Mouse (Mus musculus) forebrain, postnatal 0 days (tissue): ENCODE measurements around the gene Sntg2. TPM values are rescaled to one million over a fixed set of nuclear protein-coding genes. Genes with fewer than 3 reads are reported as not detected.

Experiments
- ATAC-seq: fragments of 200-750 bp; cut with Nextera tagmentation; 2 replicates; pipeline ENCODE4 v1.8.0; 2017; ENCODE audit warnings: mild to moderate bottlenecking, moderate library complexity
- DNase-seq: peaks from one replicate; pipeline ENCODE4 v3.0.0-alpha.2; 2015
- H3K27ac ChIP-seq: fragments of 300-500 bp; sonication (generic); 2 replicates; pipeline ENCODE4 v1.5.1; 2014; ENCODE audit warnings: low read depth, mild to moderate bottlenecking, antibody characterized with exemption, low read length, moderate library complexity, mixed read lengths
- H3K27me3 ChIP-seq: fragments of 300-500 bp; sonication (generic); 2 replicates; pipeline ENCODE4 v1.6.1; 2014; ENCODE audit warnings: mild to moderate bottlenecking, low read length, mixed read lengths; ENCODE audit not compliant: insufficient read depth
- H3K36me3 ChIP-seq: fragments of 300-500 bp; sonication (generic); 2 replicates; pipeline ENCODE4 v1.6.1; 2014; ENCODE audit warnings: mild to moderate bottlenecking, moderate library complexity; ENCODE audit not compliant: insufficient read depth
- H3K4me1 ChIP-seq: fragments of 300-500 bp; sonication (generic); 2 replicates; pipeline ENCODE4 v1.6.1; 2014; ENCODE audit warnings: antibody characterized with exemption; ENCODE audit not compliant: insufficient read depth
- H3K4me2 ChIP-seq: fragments of 300-500 bp; sonication (generic); 2 replicates; pipeline ENCODE4 v1.6.1; 2014; ENCODE audit warnings: low read depth, mild to moderate bottlenecking, moderate library complexity
- H3K4me3 ChIP-seq: fragments of 300-500 bp; sonication (generic); 2 replicates; pipeline ENCODE4 v1.5.1; 2014; ENCODE audit warnings: low read depth, low read length, mixed read lengths
- H3K9ac ChIP-seq: fragments of 300-500 bp; sonication (generic); 2 replicates; pipeline ENCODE4 v1.6.1; 2014; ENCODE audit warnings: mild to moderate bottlenecking
- H3K9me3 ChIP-seq: fragments of 300-500 bp; sonication (generic); 2 replicates; pipeline ENCODE4 v1.6.1; 2016; ENCODE audit warnings: low read length
- CTCF ChIP-seq: sonication (generic); IDR thresholded peaks from 2 replicates; pipeline ENCODE4 v1.5.1; 2016; ENCODE audit warnings: antibody characterized with exemption, control low read depth, low read depth
- WGBS: fragments of 180-500 bp; shearing (Covaris S2); extraction: QIAGEN DNeasy Blood & Tissue Kit; methylation state at CpG from one replicate; pipeline ENCODE4 v1.1.7; 2014; 5-methylcytosine and 5-hydroxymethylcytosine counted together
- polyA plus RNA-seq: library from polyadenylated mRNA; unstranded; fragments of >200 nt; fragmentation: Nextera tagmentation; extraction: Ambion mirVana; gene quantifications from 2 replicates; pipeline ENCODE4 v1.2.1, GENCODE M21; 2015
- total RNA-seq: library from RNA; depleted of rRNA; stranded (reverse); fragments of >200 nt; gene quantifications from 2 replicates; pipeline ENCODE4 v1.2.3, GENCODE M21; 2014

Sntg2 gene
- total and polyA plus RNA-seq, 2 experiments from 2014 or later = 4.6 to 7.1 TPM

DNA sequence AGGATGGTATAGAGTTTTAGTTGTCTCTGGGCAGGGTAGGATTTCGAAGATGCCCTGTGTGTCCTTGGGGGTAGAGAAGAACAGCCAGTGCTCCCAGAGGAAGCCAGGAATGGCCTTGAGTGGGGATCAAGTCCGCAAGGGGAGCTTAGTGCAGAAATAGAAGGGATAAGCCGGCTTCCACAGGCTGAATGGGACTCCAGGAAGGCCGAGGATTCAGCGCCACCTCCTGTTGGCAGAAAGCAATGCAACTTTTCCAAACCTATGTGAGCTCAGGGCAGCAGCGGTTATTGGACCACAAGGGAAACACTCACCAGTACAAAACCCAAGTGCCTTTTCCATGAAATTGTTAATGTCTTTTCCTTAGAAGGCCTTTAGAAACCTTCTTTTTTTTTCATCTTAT lies 3.4 kb downstream of the Sntg2 start:
- TF ChIP-seq CTCF = peak; percentile 95
- ATAC-seq (peak; percentile 73), DNase-seq (peak; percentile 90)
- no peak overlapping the region for H3K4me3 ChIP-seq
- no peaks in the 10 kb centered on the region for H3K9me3 ChIP-seq
- WGBS = 6% methylated on average over 6 of the region's 6 CpGs
- H3K36me3 ChIP-seq = no peaks in the 10 kb centered on the region
- no peaks in the 10 kb centered on the region for H3K27me3 ChIP-seq
- no peak overlapping the region for H3K4me2 ChIP-seq
- 0 out of 2 replicates have a peak, but pooled peaks cover 5% of the 10 kb centered on the region for H3K4me1 ChIP-seq
- no peak overlapping the region for H3K27ac ChIP-seq
- H3K9ac ChIP-seq = no peak overlapping the region

DNA sequence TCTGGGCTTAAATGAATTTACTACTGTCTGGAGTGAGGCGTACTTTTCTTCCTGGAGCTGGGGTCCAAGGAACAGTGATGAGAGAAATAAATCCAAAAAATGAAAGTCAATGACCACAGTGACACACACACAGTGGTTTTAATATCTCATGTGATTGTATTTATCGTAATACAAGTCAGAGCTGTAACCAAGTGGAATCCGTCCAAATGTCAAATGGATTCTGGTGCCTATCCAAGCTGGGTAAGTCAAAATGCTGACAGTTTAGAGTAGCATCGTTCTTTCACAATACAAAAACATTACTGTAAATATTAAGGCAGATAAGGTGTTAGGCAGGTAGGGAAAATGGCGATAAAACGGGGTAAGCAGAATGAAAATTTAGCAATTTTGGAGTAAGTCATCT lies 4.0 kb downstream of the Sntg2 start:
- Histone ChIP-seq H3K36me3 (no peaks in the 10 kb centered on the region), H3K4me2 (no peak overlapping the region), H3K4me1 (0 out of 2 replicates have a peak, but pooled peaks cover 5% of the 10 kb centered on the region), H3K9ac (no peak overlapping the region), H3K27ac (no peak overlapping the region), H3K4me3 (no peak overlapping the region), H3K9me3 (no peaks in the 10 kb centered on the region), H3K27me3 (no peaks in the 10 kb centered on the region)
- ATAC-seq = no peak
- no peak for DNase-seq
- TF ChIP-seq CTCF = no peak
- 68% methylated on average over 6 of the region's 6 CpGs for WGBS

DNA sequence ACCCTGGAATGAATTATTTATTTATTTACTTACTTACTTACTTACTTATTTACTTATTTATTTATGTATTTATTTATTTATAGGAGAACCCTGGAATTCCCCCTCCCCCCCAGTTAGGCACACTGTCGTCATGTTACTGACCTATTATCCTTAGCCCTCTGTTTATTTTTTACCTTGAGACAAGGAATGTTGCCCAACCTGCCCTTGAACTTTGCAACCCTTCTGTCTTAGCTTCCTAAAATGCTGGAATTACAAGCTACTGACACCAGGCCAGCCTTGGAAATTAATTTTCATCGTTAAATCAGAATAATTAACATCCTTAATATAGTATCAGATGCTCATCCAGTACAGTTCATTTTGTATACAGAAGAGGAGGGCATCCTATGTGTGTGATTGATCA lies 10.9 kb downstream of the Sntg2 start:
- no peak overlapping the region for H3K27ac ChIP-seq
- H3K9me3 ChIP-seq = no peaks in the 10 kb centered on the region
- no peak for TF ChIP-seq CTCF
- 79% methylated on average over 2 of the region's 2 CpGs for WGBS
- no peak overlapping the region for H3K9ac ChIP-seq
- H3K4me1 ChIP-seq = no peaks in the 10 kb centered on the region
- no peak overlapping the region for H3K4me2 ChIP-seq
- no peak overlapping the region for H3K4me3 ChIP-seq
- ATAC-seq (no peak), DNase-seq (no peak)
- H3K36me3 ChIP-seq = no peaks in the 10 kb centered on the region
- no peaks in the 10 kb centered on the region for H3K27me3 ChIP-seq

DNA sequence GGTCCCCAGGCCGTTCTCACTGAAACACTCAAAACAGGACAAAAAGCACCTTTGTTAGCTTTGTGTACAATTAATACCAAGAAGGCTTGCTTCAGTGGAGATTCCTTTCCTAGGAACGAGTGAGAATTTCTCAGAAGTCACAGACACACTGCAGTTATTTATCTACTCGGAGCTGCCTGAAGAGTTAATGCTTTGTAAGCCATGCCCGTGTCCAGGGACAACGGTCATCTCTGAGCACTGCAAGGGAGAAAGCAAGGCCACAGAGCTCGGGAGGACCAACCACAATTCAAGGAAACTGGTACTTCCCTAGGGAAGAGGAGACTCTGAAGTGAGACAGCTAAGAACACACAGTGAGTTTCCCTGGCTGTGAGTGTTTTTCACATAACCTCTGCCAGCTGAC lies 15.5 kb downstream of the Sntg2 start:
- Histone ChIP-seq H3K4me1 (no peaks in the 10 kb centered on the region), H3K4me3 (no peak overlapping the region), H3K9ac (no peak overlapping the region), H3K36me3 (no peaks in the 10 kb centered on the region), H3K27me3 (no peaks in the 10 kb centered on the region), H3K4me2 (no peak overlapping the region), H3K9me3 (no peaks in the 10 kb centered on the region), H3K27ac (no peak overlapping the region)
- no peak for TF ChIP-seq CTCF
- ATAC-seq (no peak), DNase-seq (no peak)
- WGBS = 49% methylated on average over 6 of the region's 6 CpGs

DNA sequence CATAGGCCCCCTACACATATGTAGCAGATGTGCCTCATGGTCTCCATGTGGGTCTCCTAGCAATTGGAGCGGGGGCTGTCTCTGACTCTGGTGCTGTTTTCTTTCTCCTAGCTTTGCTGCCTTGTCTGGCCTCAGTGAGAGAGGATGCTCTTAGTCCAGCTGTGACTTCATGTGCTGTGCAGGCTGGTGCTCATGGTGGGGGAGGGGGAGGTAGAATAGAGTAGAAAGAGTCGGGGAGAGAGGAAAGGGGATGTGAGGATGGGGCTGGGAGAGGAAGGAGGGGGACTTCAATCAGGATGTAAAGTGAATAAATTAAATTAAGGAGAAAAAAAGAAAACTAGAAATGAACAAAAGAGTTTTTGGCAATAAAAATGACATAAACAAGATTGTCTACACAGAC lies 20.8 kb downstream of the Sntg2 start:
- 61% methylated on average over 2 of the region's 2 CpGs for WGBS
- no peak for ATAC-seq
- Histone ChIP-seq H3K4me3 (no peak overlapping the region), H3K9me3 (no peaks in the 10 kb centered on the region), H3K4me1 (no peaks in the 10 kb centered on the region), H3K9ac (no peak overlapping the region), H3K36me3 (no peaks in the 10 kb centered on the region), H3K27ac (no peak overlapping the region), H3K4me2 (no peak overlapping the region), H3K27me3 (no peaks in the 10 kb centered on the region)
- DNase-seq = no peak
- no peak for TF ChIP-seq CTCF

DNA sequence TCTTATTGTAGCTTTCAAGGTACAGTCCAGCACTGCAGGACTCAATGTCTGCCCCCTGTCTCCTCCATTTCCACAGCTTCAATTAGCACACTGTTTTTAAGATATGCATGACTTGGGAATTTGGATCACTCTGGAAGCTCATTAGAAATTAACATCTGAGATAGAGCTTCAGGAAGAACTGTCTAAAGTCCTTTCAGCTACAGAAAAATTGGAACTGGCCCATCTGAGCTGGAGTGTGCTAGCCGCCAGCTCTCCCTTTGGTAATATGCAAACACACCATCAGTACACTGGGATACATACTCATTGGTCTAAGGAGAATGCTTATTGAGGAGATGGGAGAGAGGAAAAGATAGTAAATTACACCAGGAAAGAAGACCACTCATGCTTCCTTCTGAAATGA lies 25.1 kb downstream of the Sntg2 start:
- DNase-seq (no peak), ATAC-seq (no peak)
- H3K9ac ChIP-seq = no peak overlapping the region
- no peaks in the 10 kb centered on the region for H3K36me3 ChIP-seq
- no peak for TF ChIP-seq CTCF
- no peaks in the 10 kb centered on the region for H3K4me1 ChIP-seq
- H3K9me3 ChIP-seq = no peaks in the 10 kb centered on the region
- no peak overlapping the region for H3K4me2 ChIP-seq
- WGBS = 46% methylated on average over 1 of the region's 1 CpGs
- H3K4me3 ChIP-seq = no peak overlapping the region
- H3K27ac ChIP-seq = no peak overlapping the region
- no peaks in the 10 kb centered on the region for H3K27me3 ChIP-seq

DNA sequence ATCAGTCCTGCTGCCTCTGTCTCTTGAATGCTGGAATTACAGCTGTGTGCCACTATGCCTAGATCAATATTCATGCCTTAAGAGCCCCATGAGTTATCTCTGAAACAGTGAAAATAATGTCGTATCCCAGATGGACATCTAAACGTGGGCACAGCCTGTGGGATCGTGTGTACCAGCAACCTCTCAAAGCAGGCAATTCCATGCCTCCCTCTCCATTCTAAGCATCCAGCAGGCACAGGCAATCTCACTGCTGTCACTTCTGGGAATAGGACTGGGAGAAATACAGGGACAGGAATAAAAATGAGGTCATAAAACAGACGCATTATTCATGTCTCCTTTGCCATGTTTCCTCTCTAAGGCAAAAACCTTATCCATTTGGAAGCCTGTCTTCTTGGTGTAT lies 25.9 kb downstream of the Sntg2 start:
- no peaks in the 10 kb centered on the region for H3K9me3 ChIP-seq
- H3K4me1 ChIP-seq = no peaks in the 10 kb centered on the region
- H3K4me3 ChIP-seq = no peak overlapping the region
- H3K36me3 ChIP-seq = no peaks in the 10 kb centered on the region
- no peak for TF ChIP-seq CTCF
- DNase-seq (no peak), ATAC-seq (peak; percentile 60)
- H3K27ac ChIP-seq = no peak overlapping the region
- 77% methylated on average over 4 of the region's 4 CpGs for WGBS
- H3K4me2 ChIP-seq = no peak overlapping the region
- no peaks in the 10 kb centered on the region for H3K27me3 ChIP-seq
- H3K9ac ChIP-seq = no peak overlapping the region

DNA sequence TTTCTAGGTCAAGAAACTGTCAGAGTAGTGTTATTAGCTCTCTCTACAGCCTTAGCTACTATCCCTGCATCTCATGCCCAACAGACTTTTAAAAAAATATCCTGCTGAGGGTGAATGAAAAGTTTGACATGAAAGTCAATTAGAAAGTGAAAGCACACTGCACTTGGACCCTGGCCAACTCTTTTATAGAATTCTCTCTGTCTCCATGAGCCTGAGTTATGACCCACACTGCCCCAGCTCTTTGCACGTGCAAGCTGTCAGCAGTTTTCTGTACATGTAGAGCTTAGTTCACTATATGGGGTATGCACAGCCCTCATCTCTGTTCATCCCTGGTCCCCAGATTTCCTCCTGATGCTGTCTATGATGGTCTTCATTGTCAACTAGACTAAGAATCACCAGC lies 28.4 kb downstream of the Sntg2 start:
- Histone ChIP-seq H3K9me3 (no peaks in the 10 kb centered on the region), H3K36me3 (no peaks in the 10 kb centered on the region), H3K4me1 (no peaks in the 10 kb centered on the region), H3K27me3 (no peaks in the 10 kb centered on the region), H3K4me2 (no peak overlapping the region), H3K4me3 (no peak overlapping the region), H3K9ac (no peak overlapping the region), H3K27ac (no peak overlapping the region)
- no peak for ATAC-seq
- TF ChIP-seq CTCF = no peak
- DNase-seq = no peak
- WGBS = 32% methylated on average over 1 of the region's 1 CpGs
